Mouse (Mus musculus): ENCODE results near the gene Scn1b.

DNA sequence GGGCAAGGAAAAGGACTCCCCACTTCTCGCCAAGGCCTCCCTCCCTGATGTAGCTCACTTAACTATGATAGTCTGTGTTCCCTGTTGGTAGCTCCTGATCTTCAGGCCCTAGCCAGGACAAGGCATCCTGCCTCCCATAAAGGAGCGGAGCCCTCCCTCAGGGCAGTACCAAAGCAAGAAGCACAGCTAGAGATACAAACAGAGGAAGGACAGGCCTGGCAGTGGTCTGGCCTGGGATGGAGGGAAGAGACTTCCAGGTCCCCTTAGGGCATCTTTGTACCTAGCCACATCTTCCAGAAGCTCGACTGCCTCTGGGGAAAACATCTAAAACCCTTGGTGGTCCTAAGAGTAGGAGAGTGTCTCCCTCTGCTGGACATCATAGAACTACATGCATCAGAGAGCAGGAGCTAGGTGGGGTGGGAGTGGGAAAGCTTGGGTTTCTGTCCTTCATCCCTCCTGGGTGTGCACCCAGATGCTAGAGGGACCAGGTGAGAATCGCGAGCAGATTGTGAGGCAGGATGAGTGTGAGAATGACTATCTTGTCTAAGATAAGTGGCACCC lies 48.8 kb downstream of the Scn1b start:
- TF ChIP-seq GABPA (IDR thresholded peaks at IDR 0.05; ENCODE audit: insufficient replicate concordance, low read depth, low read length) (no peak), TCF12 (IDR thresholded peaks at IDR 0.05; ENCODE audit: low read depth, low read length) (no peak), CTCF (conservative IDR thresholded peaks at IDR 0.05 in 1 of 2, IDR thresholded peaks at IDR 0.05 in 1 of 2; ENCODE audit: low read depth in 2 of 2, low read length in 2 of 2) (peak; percentile 62 to 79), ZNF384 (IDR thresholded peaks at IDR 0.05; ENCODE audit: low read depth, low read length) (no peak)
